Mouse (Mus musculus) MEL (cell line): ENCODE results near the gene Rtn4rl1.

Experiments used
- CTCF ChIP-seq, 3 experiments: IDR thresholded peaks in 2 of 3; conservative IDR thresholded peaks in 1 of 3; 2 replicates each; pipeline ENCODE4 v1.5.1; 2011 to 2012; ENCODE audit warnings: low read length in 3 of 3, low read depth in 2 of 3, mild to moderate bottlenecking in 2 of 3, improper control_type of control experiment in 1 of 3, inconsistent platforms in 1 of 3, mixed read lengths in 1 of 3, moderate library complexity in 1 of 3; ENCODE audit not compliant: control insufficient read depth in 1 of 3, insufficient read depth in 1 of 3, poor library complexity in 1 of 3, severe bottlenecking in 1 of 3
- MYC ChIP-seq: IDR thresholded peaks from 2 replicates; pipeline ENCODE4 v1.6.1; 2011; ENCODE audit warnings: low read depth, mild to moderate bottlenecking, low read length, improper control_type of control experiment, moderate library complexity
- POLR2A ChIP-seq, 2 experiments: IDR thresholded peaks; 2 replicates each; pipeline ENCODE4 v1.6.1; 2011 to 2012; ENCODE audit warnings: low read length in 2 of 2, mild to moderate bottlenecking in 2 of 2, control low read depth in 1 of 2, improper control_type of control experiment in 1 of 2, low read depth in 1 of 2, moderate library complexity in 1 of 2; ENCODE audit not compliant: control insufficient read depth in 1 of 2, insufficient read depth in 1 of 2, poor library complexity in 1 of 2

- TF ChIP-seq POLR2A (IDR thresholded peaks at IDR 0.05; ENCODE audit: control insufficient read depth in 1 of 2, insufficient read depth in 1 of 2, low read depth in 1 of 2, low read length in 2 of 2, poor library complexity in 1 of 2) (0 out of 4 replicates have a peak, but pooled peaks of 1 of the 2 experiments have one; percentile 5), CTCF (IDR thresholded peaks at IDR 0.05 in 2 of 3, conservative IDR thresholded peaks at IDR 0.05 in 1 of 3; ENCODE audit: control insufficient read depth in 1 of 3, insufficient read depth in 1 of 3, low read depth in 2 of 3, low read length in 3 of 3, poor library complexity in 1 of 3, severe bottlenecking in 1 of 3) (no peak), MYC (no peak)
Observed at GRCm38 (mm10) chr11:75280066-75280410, 86.5 kb downstream of the Rtn4rl1 start.
